Comparison of ENCODE assay signal across 12 mouse cellular contexts in genomic region chr3:90605049-90605448, GRCm38 (mm10). TPM values are rescaled to one million over a fixed set of nuclear protein-coding genes. Genes with fewer than 3 reads are reported as not detected.
A peak's percentile ranks its signal among the peaks of the same experiment; 100 is the strongest.
DNase-seq lines count a peak whose midpoint lies in the region; ATAC-seq and TF ChIP-seq lines count a peak whose summit lies in the region.
"Had no signal": no experiment of that assay in that cellular context is flagged by ENCODE, and none has a peak within 500 bp of the region (broad histone marks: within the 10 kb centered on the region; RNA-seq: fewer than 3 reads in every experiment).

No protein-coding gene starts in this region.

- no peak for DNase-seq in layer of hippocampus, adult 2 months (ENCODE audit: low spot score in 2 of 2)
- no peak for DNase-seq in layer of hippocampus, postnatal 25 days (ENCODE audit: extremely low spot score in 1 of 2, low spot score in 1 of 2)
- peak; percentile 63 for DNase-seq in induced T-regulatory cell, adult 2 months (ENCODE audit: low read depth)
- no peak for DNase-seq in embryo, embryonic 10 days (ENCODE audit: low spot score)
- no peak for DNase-seq in ovary, postnatal 36 days (ENCODE audit: low spot score)
- DNase-seq: liver, postnatal 0 days had no signal

- no peak overlapping the region for H3K4me2 ChIP-seq in stomach, embryonic 14.5 days (replicated peaks; ENCODE audit: low read depth, low read length)
- H3K4me2 ChIP-seq: neural tube, embryonic 13.5 days had no signal

- no peak for TF ChIP-seq CTCF in layer of hippocampus, adult 2 months (conservative IDR thresholded peaks at IDR 0.05)
- no peak for TF ChIP-seq CTCF in bone marrow macrophage, adult 2 months (IDR thresholded peaks at IDR 0.05; ENCODE audit: low read depth, low read length)

- no peaks in the 10 kb centered on the region for H3K36me3 ChIP-seq in stomach, embryonic 14.5 days (ENCODE audit: control insufficient read depth, insufficient read depth, low read length)
- H3K36me3 ChIP-seq: neural tube, embryonic 13.5 days had no signal

- H3K4me1 ChIP-seq in bone marrow macrophage, adult 2 months (ENCODE audit: control insufficient read depth, insufficient read depth, low read length), result peaks cover 62% of the 10 kb centered on the region
- H3K4me1 ChIP-seq in stomach, embryonic 14.5 days (ENCODE audit: control insufficient read depth, insufficient read depth, low read length), result peaks cover 25% of the 10 kb centered on the region

- H3K9me3 ChIP-seq in stomach, embryonic 14.5 days (ENCODE audit: control insufficient read depth, low read depth, low read length), result no peaks in the 10 kb centered on the region
- H3K9me3 ChIP-seq: neural tube, embryonic 13.5 days had no signal

- TF ChIP-seq POLR2A in bone marrow macrophage, adult 2 months (IDR thresholded peaks at IDR 0.05; ENCODE audit: borderline replicate concordance, low read depth, low read length), result no peak

- H3K27me3 ChIP-seq in stomach, embryonic 14.5 days (ENCODE audit: control insufficient read depth, insufficient read depth, low read length), result no peaks in the 10 kb centered on the region
- H3K27me3 ChIP-seq: neural tube, embryonic 13.5 days had no signal

- H3K4me3 ChIP-seq in layer of hippocampus, adult 2 months, result no peak overlapping the region
- H3K4me3 ChIP-seq in bone marrow macrophage, adult 2 months (ENCODE audit: insufficient read depth, low read length), result peak overlapping the region; percentile 69
- H3K4me3 ChIP-seq in stomach, embryonic 14.5 days (ENCODE audit: low read depth, low read length), result no peak overlapping the region
- H3K4me3 ChIP-seq: neural tube, embryonic 13.5 days had no signal

- WGBS in stomach, embryonic 14.5 days, result 73% methylated on average over 3 of the region's 3 CpGs

- no peak for ATAC-seq in stomach, embryonic 14.5 days (ENCODE audit: insufficient number of reproducible peaks, insufficient read depth, low FRiP score, low read depth)
- ATAC-seq: liver, postnatal 0 days had no signal

- no peak overlapping the region for H3K9ac ChIP-seq in stomach, embryonic 14.5 days (replicated peaks; ENCODE audit: low read depth, low read length)
- H3K9ac ChIP-seq: liver, postnatal 0 days; neural tube, embryonic 13.5 days had no signal

- H3K27ac ChIP-seq in layer of hippocampus, adult 2 months, result peak overlapping the region; percentile 32; the same call in 1 of the 2 replicates
- peak overlapping the region; percentile 68 for H3K27ac ChIP-seq in bone marrow macrophage, adult 2 months (ENCODE audit: insufficient read depth, low read depth, low read length)
- peak overlapping the region; percentile 91 for H3K27ac ChIP-seq in stomach, embryonic 14.5 days (ENCODE audit: low read length)
- H3K27ac ChIP-seq: neural tube, embryonic 13.5 days had no signal

RNA-seq across cellular contexts. Expression of gene S100a4, which starts 1.5 kb away (rescaled TPM):
- total RNA-seq in layer of hippocampus, adult 2 months (2021), result 1 to 10 TPM; 3.4 to 5.7 TPM
- 1 to 10 TPM; 4.1 to 6.5 TPM for total RNA-seq in layer of hippocampus, postnatal 25 days (2021)
- polyA plus RNA-seq in bone marrow macrophage, adult 2 months (2012; ENCODE audit: insufficient read depth, insufficient read length, missing spikeins), result 2,861 and 3,059 TPM in 2 replicates
- 5.5 and 7.4 TPM in 2 replicates for polyA plus RNA-seq in stomach, embryonic 14.5 days (2014; fragmentation: Nextera tagmentation; extraction: Ambion mirVana)
- polyA plus RNA-seq: neural tube, embryonic 13.5 days had no signal

RNA-seq across cellular contexts. Expression of gene S100a5, which starts 3.3 kb away (rescaled TPM):
- not detected for total RNA-seq in layer of hippocampus, adult 2 months (2021)
- total RNA-seq in layer of hippocampus, postnatal 25 days (2021), result not detected
- not detected in 2 replicates for polyA plus RNA-seq in bone marrow macrophage, adult 2 months (2012; ENCODE audit: insufficient read depth, insufficient read length, missing spikeins)
- polyA plus RNA-seq in stomach, embryonic 14.5 days (2014; fragmentation: Nextera tagmentation; extraction: Ambion mirVana), result 0.71 TPM in 1 of 2 replicates, not detected in the other
- total RNA-seq: layer of hippocampus, postnatal 14 days had no signal
- polyA plus RNA-seq: heart, postnatal 0 days; liver, postnatal 0 days; neural tube, embryonic 13.5 days had no signal

RNA-seq across cellular contexts. Expression of gene Gm42674, which starts 3.3 kb away (rescaled TPM):
- total RNA-seq in layer of hippocampus, adult 2 months (2021), result not detected
- total RNA-seq in layer of hippocampus, postnatal 25 days (2021), result not detected
- not detected in 2 replicates for polyA plus RNA-seq in bone marrow macrophage, adult 2 months (2012; ENCODE audit: insufficient read depth, insufficient read length, missing spikeins)
- not detected in 2 replicates for polyA plus RNA-seq in stomach, embryonic 14.5 days (2014; fragmentation: Nextera tagmentation; extraction: Ambion mirVana)
- total RNA-seq: layer of hippocampus, postnatal 14 days had no signal
- polyA plus RNA-seq: heart, postnatal 0 days; liver, postnatal 0 days; neural tube, embryonic 13.5 days had no signal

RNA-seq across cellular contexts. Expression of gene S100a6, which starts 7.6 kb away (rescaled TPM):
- 10 to 100 TPM; 18.4 to 21.8 TPM for total RNA-seq in layer of hippocampus, adult 2 months (2021)
- 10 to 100 TPM; 23.1 to 24.9 TPM for total RNA-seq in layer of hippocampus, postnatal 25 days (2021)
- polyA plus RNA-seq in bone marrow macrophage, adult 2 months (2012; ENCODE audit: insufficient read depth, insufficient read length, missing spikeins), result 1,285 and 1,346 TPM in 2 replicates
- 418 and 466 TPM in 2 replicates for polyA plus RNA-seq in stomach, embryonic 14.5 days (2014; fragmentation: Nextera tagmentation; extraction: Ambion mirVana)

RNA-seq across cellular contexts. Expression of gene S100a2, which starts 15.0 kb away (rescaled TPM):
- total RNA-seq in layer of hippocampus, adult 2 months (2021), result not detected
- not detected for total RNA-seq in layer of hippocampus, postnatal 25 days (2021)
- polyA plus RNA-seq in bone marrow macrophage, adult 2 months (2012; ENCODE audit: insufficient read depth, insufficient read length, missing spikeins), result not detected in 2 replicates
- polyA plus RNA-seq in stomach, embryonic 14.5 days (2014; fragmentation: Nextera tagmentation; extraction: Ambion mirVana), result not detected in 2 replicates
- total RNA-seq: layer of hippocampus, postnatal 14 days had no signal
- polyA plus RNA-seq: heart, postnatal 0 days; liver, postnatal 0 days; neural tube, embryonic 13.5 days; urinary bladder, adult 2 months had no signal

Comparison
In these comparisons a context has a peak if more than half of its experiments do, and no peak if none do; other contexts are left out.
1. H3K27ac ChIP-seq: peak in every context shown above with its lines; median percentile 91 in stomach, embryonic 14.5 days; 68 in bone marrow macrophage, adult 2 months; 32 in layer of hippocampus, adult 2 months.